Mouse (Mus musculus) limb, embryonic 12.5 days (tissue): Measurements from ENCODE around the gene Hook2. TPM values are rescaled to one million over a fixed set of nuclear protein-coding genes. Genes with fewer than 3 reads are reported as not detected.
A peak's percentile ranks its signal among the peaks of the same experiment; 100 is the strongest.

Source experiments
- ATAC-seq: fragments of 200-750 bp; cut with Nextera tagmentation; 2 replicates; pipeline ENCODE4 v1.8.0; 2017; ENCODE audit warnings: low read depth, moderate TSS enrichment; ENCODE audit not compliant: insufficient number of reproducible peaks, insufficient read depth, low FRiP score, low TSS enrichment
- H3K27ac ChIP-seq: fragments of 300-500 bp; sonication (generic); 2 replicates; pipeline ENCODE4 v1.5.1; 2016; ENCODE audit warnings: mild to moderate bottlenecking, moderate library complexity
- H3K27me3 ChIP-seq: fragments of 300-500 bp; sonication (generic); 2 replicates; pipeline ENCODE4 v1.6.1; 2016; ENCODE audit warnings: mild to moderate bottlenecking, moderate library complexity
- H3K36me3 ChIP-seq: fragments of 300-500 bp; sonication (generic); 2 replicates; pipeline ENCODE4 v1.6.1; 2016; ENCODE audit warnings: mild to moderate bottlenecking, moderate library complexity
- H3K4me1 ChIP-seq: fragments of 300-500 bp; sonication (generic); replicated peaks from 2 replicates; pipeline ENCODE4 v1.6.1; 2016
- H3K4me2 ChIP-seq: fragments of 300-500 bp; sonication (generic); 2 replicates; pipeline ENCODE4 v1.6.1; 2016; ENCODE audit warnings: mild to moderate bottlenecking, moderate library complexity
- H3K4me3 ChIP-seq: fragments of 300-500 bp; sonication (generic); replicated peaks from 2 replicates; pipeline ENCODE4 v1.5.1; 2016; ENCODE audit warnings: mild to moderate bottlenecking
- H3K9ac ChIP-seq: fragments of 300-500 bp; sonication (generic); replicated peaks from 2 replicates; pipeline ENCODE4 v1.6.1; 2016; ENCODE audit warnings: mild to moderate bottlenecking, moderate library complexity
- H3K9me3 ChIP-seq: fragments of 300-500 bp; sonication (generic); 2 replicates; pipeline ENCODE4 v1.6.1; 2016; ENCODE audit warnings: mild to moderate bottlenecking, moderate library complexity
- WGBS: fragments of 180-500 bp; shearing (Covaris S2); methylation state at CpG from one replicate; pipeline ENCODE4 v1.1.7; 2016; 5-methylcytosine and 5-hydroxymethylcytosine counted together
- polyA plus RNA-seq: library from polyadenylated mRNA; unstranded; fragments of >200 nt; fragmentation: Nextera tagmentation; extraction: Ambion mirVana; gene quantifications from 2 replicates; pipeline ENCODE4 v1.2.1, GENCODE M21; 2016

Gene Hook2
- polyA plus RNA-seq, 1 experiment from 2014 or later, result 19.7 TPM

DNA sequence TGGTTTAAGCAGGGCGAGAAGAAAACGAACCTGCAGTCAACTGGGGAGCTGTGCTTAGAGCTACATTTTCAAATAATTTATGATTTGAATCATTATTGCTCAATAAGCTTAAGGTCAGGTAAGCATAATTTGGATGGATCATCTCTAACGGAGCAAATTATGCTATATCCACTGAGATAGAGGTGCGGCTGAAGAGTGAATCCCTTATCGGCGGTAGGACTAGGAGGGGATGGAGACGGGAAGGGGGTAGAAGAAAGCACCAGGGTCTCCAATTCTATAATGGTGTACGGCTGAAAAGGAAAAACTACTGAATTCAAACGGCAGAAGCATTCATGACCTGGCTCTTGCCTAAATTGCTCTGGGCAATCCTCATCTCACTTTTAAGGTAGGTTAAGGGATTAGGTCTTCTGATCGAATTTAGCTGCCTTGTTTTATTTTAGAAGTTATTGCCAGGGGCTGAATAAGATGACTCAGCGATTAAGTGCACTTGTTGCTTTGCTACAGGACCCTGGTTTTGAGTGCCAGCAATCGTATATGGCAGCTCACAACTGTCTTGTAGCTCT, 44.8 kb downstream of the Hook2 start:
- H3K4me1 ChIP-seq, result peaks cover 28% of the 10 kb centered on the region
- H3K4me3 ChIP-seq, result peak overlapping the region; percentile 78
- peak overlapping the region; percentile 88 for H3K4me2 ChIP-seq
- no peaks in the 10 kb centered on the region for H3K27me3 ChIP-seq
- peak overlapping the region; percentile 100 for H3K27ac ChIP-seq
- H3K36me3 ChIP-seq, result peaks cover 44% of the 10 kb centered on the region
- peak overlapping the region; percentile 73 for H3K9ac ChIP-seq
- WGBS, result 7% methylated on average over 12 of the region's 12 CpGs
- no peaks in the 10 kb centered on the region for H3K9me3 ChIP-seq
- no peak for ATAC-seq

DNA sequence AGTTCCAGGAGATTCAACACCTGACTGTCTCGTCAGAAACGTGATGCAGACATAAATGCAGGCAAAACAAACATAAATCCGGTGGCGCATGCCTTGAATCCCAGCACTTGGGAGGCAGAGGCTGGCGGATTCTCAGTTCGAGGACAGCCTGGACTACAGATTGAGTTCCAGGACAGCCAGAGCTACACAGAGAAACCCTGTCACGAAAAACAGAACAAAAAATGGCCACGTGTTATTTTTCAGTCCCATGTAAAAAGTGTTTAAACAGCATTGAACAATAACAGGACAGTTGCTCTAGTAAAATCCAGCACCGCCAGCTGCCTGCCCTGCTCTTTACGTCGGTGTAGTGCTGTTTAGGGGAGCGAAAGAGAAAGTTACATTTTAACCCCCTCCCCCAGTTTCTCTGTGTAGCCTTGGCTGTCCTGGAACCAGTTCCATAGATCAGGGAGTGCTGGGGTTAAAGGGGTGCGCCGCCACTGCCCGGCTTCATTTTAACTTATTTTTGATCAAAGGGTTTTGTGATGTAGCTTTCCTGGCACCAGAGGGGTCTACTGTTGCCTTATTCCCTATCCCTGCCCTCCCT, 45.4 kb downstream of the Hook2 start:
- 1% methylated on average over 15 of the region's 15 CpGs for WGBS
- Histone ChIP-seq H3K36me3 (peaks cover 44% of the 10 kb centered on the region), H3K4me2 (peak overlapping the region; percentile 88), H3K9ac (peak overlapping the region; percentile 73), H3K27me3 (no peaks in the 10 kb centered on the region), H3K4me1 (peaks cover 28% of the 10 kb centered on the region), H3K27ac (peak overlapping the region; percentile 100), H3K9me3 (no peaks in the 10 kb centered on the region), H3K4me3 (peak overlapping the region; percentile 78)
- no peak for ATAC-seq

DNA sequence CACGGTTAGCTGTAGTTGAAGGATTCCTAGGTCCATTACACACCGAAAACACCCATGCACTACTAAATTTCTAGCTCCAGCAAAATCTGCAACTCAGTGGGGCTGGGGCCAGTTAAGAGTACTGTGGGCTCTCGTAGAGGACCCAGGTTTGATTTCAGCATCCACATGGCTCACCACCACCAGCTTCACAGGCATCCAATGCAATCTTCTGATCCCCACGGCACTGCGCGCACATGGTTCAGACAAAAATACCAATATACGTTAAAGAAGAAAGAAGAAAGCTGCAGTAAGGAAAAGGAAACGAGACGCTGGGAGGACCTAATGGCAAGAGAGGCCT, 45.9 kb downstream of the Hook2 start:
- H3K27ac ChIP-seq, result peak overlapping the region; percentile 100
- peak overlapping the region; percentile 88 for H3K4me2 ChIP-seq
- no peaks in the 10 kb centered on the region for H3K9me3 ChIP-seq
- WGBS, result under 1% methylated on average over 9 of the region's 9 CpGs
- peaks cover 28% of the 10 kb centered on the region for H3K4me1 ChIP-seq
- H3K27me3 ChIP-seq, result no peaks in the 10 kb centered on the region
- H3K36me3 ChIP-seq, result peaks cover 45% of the 10 kb centered on the region
- peak overlapping the region; percentile 78 for H3K4me3 ChIP-seq
- peak; percentile 23; the same call in 1 of the 2 replicates for ATAC-seq
- peak overlapping the region; percentile 73 for H3K9ac ChIP-seq

DNA sequence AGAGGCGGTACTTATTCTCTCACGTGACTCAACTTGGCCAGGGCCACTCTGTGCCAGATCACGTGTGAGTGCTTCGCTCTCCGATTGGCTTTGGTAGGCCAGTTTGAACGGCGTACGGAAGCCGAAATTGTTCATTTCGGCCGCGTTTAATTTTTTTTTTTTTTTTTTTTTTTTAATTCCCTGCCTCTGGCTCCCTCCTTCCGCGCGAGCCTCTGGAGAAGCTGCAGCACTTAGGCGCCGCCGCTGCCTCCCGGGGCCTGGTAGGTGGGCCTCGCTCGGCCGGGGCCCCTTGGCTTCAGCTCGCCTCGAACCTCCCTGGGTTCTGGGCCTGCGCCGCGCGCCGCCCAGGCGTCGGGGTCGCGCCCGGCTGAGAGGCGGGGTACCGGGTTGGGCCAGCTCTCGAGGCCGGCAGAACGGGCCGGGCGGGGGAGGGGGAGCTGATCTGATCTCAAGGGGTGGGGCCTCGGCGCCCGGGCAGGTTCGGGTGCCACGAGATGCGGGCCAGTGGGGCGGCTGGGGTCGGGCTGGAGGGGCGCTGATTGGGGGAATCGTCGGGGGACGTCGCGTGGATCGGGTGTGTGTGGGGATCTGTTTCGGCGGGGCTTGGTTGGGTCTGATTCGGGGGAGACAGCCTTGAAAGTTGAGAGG, 46.4 kb downstream of the Hook2 start, which contains the start of gene Tnpo2:
Tnpo2 (plus strand) TSS at position 198 of the 648 bp plus-strand sequence.
- peak within 1 kb of the TSS; percentile 78 for H3K4me3 ChIP-seq
- no peaks in the 10 kb centered on the region for H3K27me3 ChIP-seq
- under 1% methylated on average over 59 of the region's 59 CpGs for WGBS
- H3K36me3 ChIP-seq, result peaks cover 45% of the 10 kb centered on the region
- H3K9ac ChIP-seq, result peak within 1 kb of the TSS; percentile 92
- no peaks in the 10 kb centered on the region for H3K9me3 ChIP-seq
- H3K27ac ChIP-seq, result peak within 1 kb of the TSS; percentile 100
- ATAC-seq, result peak; percentile 87
- H3K4me2 ChIP-seq, result peak within 1 kb of the TSS; percentile 93
- peaks cover 28% of the 10 kb centered on the region for H3K4me1 ChIP-seq

DNA sequence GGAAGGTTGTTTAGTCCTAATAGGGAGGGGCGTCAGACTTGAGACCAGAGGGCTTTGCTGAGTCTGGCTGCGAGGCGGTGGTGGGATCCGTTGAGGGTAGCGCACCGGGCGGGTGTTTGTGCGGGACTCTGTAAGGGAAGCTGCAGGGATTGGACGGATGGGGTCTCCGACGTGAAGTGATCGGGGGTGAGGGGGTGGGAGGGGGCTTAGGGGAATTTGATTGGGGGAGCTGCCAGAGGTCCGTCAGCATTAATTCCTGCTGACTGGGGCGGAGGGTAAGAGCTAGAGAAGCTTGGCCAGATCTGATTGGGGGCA, 46.9 kb downstream of the Hook2 start:
- Histone ChIP-seq H3K4me2 (peak overlapping the region; percentile 93), H3K27me3 (no peaks in the 10 kb centered on the region), H3K4me3 (peak overlapping the region; percentile 78), H3K9ac (peak overlapping the region; percentile 92), H3K9me3 (no peaks in the 10 kb centered on the region), H3K27ac (peak overlapping the region; percentile 100), H3K4me1 (peaks cover 28% of the 10 kb centered on the region), H3K36me3 (peaks cover 45% of the 10 kb centered on the region)
- WGBS, result 2% methylated on average over 14 of the region's 14 CpGs
- peak; percentile 77 for ATAC-seq

DNA sequence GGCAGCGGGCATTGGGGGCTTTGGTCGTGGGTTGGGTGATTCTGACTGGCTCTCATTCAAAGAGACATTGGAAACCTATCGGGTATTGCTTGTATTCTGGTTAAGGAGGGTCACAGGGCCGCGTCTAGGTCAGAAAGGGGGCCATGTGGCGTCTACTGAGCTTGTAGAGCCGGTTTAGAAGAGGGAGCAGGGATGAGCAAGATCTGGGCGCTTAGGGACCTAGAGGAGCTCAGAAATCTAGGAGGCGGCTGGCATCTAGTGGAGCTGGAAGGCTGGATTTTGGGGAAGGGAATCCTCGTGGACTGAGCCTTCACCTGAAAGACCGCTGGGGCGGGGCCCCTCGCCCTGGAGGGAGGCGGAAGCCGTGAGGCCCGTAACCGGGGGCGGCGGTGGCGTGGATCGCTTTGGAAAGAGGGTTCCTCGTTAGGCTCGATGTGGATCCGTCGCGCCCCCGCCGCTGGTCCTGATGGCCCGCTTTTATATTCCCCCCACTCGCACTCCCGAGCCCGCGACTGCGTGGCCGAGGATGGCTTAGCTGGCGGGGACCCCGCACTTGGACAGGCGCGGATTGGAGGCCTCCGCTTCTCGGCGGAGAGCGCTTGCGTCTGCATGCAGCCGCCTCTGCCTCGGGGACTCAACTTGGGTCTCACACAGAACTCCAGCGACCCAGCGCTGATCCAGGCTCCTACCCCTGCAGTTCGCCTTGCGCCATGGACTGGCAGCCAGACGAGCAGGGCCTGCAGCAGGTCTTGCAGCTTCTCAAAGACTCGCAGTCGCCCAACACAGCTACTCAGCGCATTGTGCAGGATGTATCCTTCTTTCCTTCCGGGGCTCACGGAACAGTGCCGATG, 47.5 kb downstream of the Hook2 start:
- no peaks in the 10 kb centered on the region for H3K27me3 ChIP-seq
- ATAC-seq, result peak; percentile 11; the same call in 1 of the 2 replicates
- H3K4me3 ChIP-seq, result peak overlapping the region; percentile 78
- peaks cover 45% of the 10 kb centered on the region for H3K36me3 ChIP-seq
- no peaks in the 10 kb centered on the region for H3K9me3 ChIP-seq
- peaks cover 28% of the 10 kb centered on the region for H3K4me1 ChIP-seq
- H3K4me2 ChIP-seq, result peak overlapping the region; percentile 93
- H3K27ac ChIP-seq, result peak overlapping the region; percentile 100
- under 1% methylated on average over 57 of the region's 57 CpGs for WGBS
- H3K9ac ChIP-seq, result peak overlapping the region; percentile 92

DNA sequence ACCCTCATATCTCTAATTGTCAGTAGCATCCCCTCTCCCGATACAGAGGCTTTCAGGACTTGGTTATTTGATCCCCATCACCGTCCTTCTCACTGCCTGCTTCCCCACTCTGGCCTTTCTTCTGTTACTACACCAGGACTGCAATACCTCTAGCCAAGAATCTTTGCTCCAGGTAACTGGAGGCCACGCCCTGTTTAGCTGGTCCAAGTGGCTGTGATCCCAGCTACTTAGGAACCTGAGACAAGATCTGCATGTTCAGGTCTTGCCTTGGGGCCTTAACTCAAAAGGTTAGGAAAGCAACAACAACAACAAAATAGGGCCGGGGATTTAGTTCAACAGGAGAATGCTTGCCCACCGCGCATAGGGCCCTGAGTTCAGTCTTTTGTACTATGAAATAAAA, 53.2 kb downstream of the Hook2 start:
- no peaks in the 10 kb centered on the region for H3K27me3 ChIP-seq
- no peak overlapping the region for H3K4me3 ChIP-seq
- no peak for ATAC-seq
- H3K4me1 ChIP-seq, result peaks cover 7% of the 10 kb centered on the region; the same call in 1 of the 2 replicates
- no peak overlapping the region for H3K27ac ChIP-seq
- H3K9me3 ChIP-seq, result no peaks in the 10 kb centered on the region
- H3K4me2 ChIP-seq, result no peak overlapping the region
- no peak overlapping the region for H3K9ac ChIP-seq
- 87% methylated on average over 6 of the region's 6 CpGs for WGBS
- H3K36me3 ChIP-seq, result peaks cover 89% of the 10 kb centered on the region

Other genes starting within 250 kb of the Hook2 start
- 14.5 and 18.1 TPM in 2 replicates for gene Nfix, start 190.3 kb upstream of the Hook2 start, polyA plus RNA-seq
- gene Dand5, start 167.8 kb upstream of the Hook2 start, polyA plus RNA-seq, result 4.1 and 5.1 TPM in 2 replicates
- gene Gadd45gip1, start 159.1 kb upstream of the Hook2 start, polyA plus RNA-seq, result 46.5 and 48.6 TPM in 2 replicates
- 104 and 109 TPM in 2 replicates for gene Rad23a, start 149.9 kb upstream of the Hook2 start, polyA plus RNA-seq
- 764 and 842 TPM in 2 replicates for gene Calr, start 143.7 kb upstream of the Hook2 start, polyA plus RNA-seq
- 109 and 114 TPM in 2 replicates for gene Farsa, start 133.6 kb upstream of the Hook2 start, polyA plus RNA-seq
- gene Syce2, start 118.5 kb upstream of the Hook2 start, polyA plus RNA-seq, result 86.5 and 88.8 TPM in 2 replicates
- gene Gcdh, start 96.7 kb upstream of the Hook2 start, polyA plus RNA-seq, result 42.8 and 44.9 TPM in 2 replicates
- 4.3 and 5.1 TPM in 2 replicates for gene Klf1, start 88.7 kb upstream of the Hook2 start, polyA plus RNA-seq
- gene Dnase2a, start 82.0 kb upstream of the Hook2 start, polyA plus RNA-seq, result 12.8 and 14.0 TPM in 2 replicates
- gene Mast1, start 53.2 kb upstream of the Hook2 start, polyA plus RNA-seq, result 0.33 and 0.60 TPM in 2 replicates
- gene Rtbdn, start 43.6 kb upstream of the Hook2 start, polyA plus RNA-seq, result 0.34 and 0.58 TPM in 2 replicates
- gene Gm49661, start 21.2 kb upstream of the Hook2 start, polyA plus RNA-seq, result not detected in 2 replicates
- 1,079 and 1,120 TPM in 2 replicates for gene Prdx2, start 21.0 kb upstream of the Hook2 start, polyA plus RNA-seq
- gene Rnaseh2a, start 20.8 kb upstream of the Hook2 start, polyA plus RNA-seq, result 105 and 122 TPM in 2 replicates
- gene Junb, start 11.9 kb upstream of the Hook2 start, polyA plus RNA-seq, result 7.6 and 10.5 TPM in 2 replicates
- not detected in 2 replicates for gene Best2, start 23.9 kb downstream of the Hook2 start, polyA plus RNA-seq
- 134 TPM in 2 replicates for gene Asna1, start 34.7 kb downstream of the Hook2 start, polyA plus RNA-seq
- gene Trir, start 36.2 kb downstream of the Hook2 start, polyA plus RNA-seq, result 177 and 182 TPM in 2 replicates
- gene Tnpo2, start 46.3 kb downstream of the Hook2 start, polyA plus RNA-seq, result 30.5 and 31.7 TPM in 2 replicates
- 27.4 and 29.9 TPM in 2 replicates for gene Fbxw9, start 69.5 kb downstream of the Hook2 start, polyA plus RNA-seq
- gene Gm5741, start 77.4 kb downstream of the Hook2 start, polyA plus RNA-seq, result 1.1 TPM in 1 of 2 replicates, not detected in the other
- 71.5 and 72.3 TPM in 2 replicates for gene Dhps, start 81.2 kb downstream of the Hook2 start, polyA plus RNA-seq
- 121 and 123 TPM in 2 replicates for gene Wdr83os, start 90.1 kb downstream of the Hook2 start, polyA plus RNA-seq
- 49.9 and 52.2 TPM in 2 replicates for gene Wdr83, start 90.7 kb downstream of the Hook2 start, polyA plus RNA-seq
- 24.2 and 28.4 TPM in 2 replicates for gene Man2b1, start 92.7 kb downstream of the Hook2 start, polyA plus RNA-seq
- gene Zfp791, start 132.5 kb downstream of the Hook2 start, polyA plus RNA-seq, result 2.9 and 3.0 TPM in 2 replicates
- gene Cks1brt, start 161.3 kb downstream of the Hook2 start, polyA plus RNA-seq, result not detected in 2 replicates
- not detected in 2 replicates for gene Olfr371, start 235.4 kb downstream of the Hook2 start, polyA plus RNA-seq